Mouse (Mus musculus): ENCODE measurements around the gene Olfr829. TPM values are rescaled to one million over a fixed set of nuclear protein-coding genes. Genes with fewer than 3 reads are reported as not detected.

Olfr829 gene
- not detected in 2 replicates for polyA plus RNA-seq (2015; fragmentation: Nextera tagmentation; extraction: Ambion mirVana)

GRCm38 (mm10) chr9:18854633-18855032, at the start of gene Olfr829:
Olfr829 (plus strand) TSS chr9:18854933.

GRCm38 (mm10) chr9:18819426-18819825, 35.3 kb upstream of the Olfr829 start, which contains the start of gene Olfr828:
Olfr828 (minus strand) TSS chr9:18819526.

GRCm38 (mm10) chr9:18874393-18874792, 19.7 kb downstream of the Olfr829 start, which contains the start of gene Olfr830:
Olfr830 (plus strand) TSS chr9:18874693.

Other genes starting within 250 kb of the Olfr829 start
- gene Muc16, start 180.4 kb upstream of the Olfr829 start, polyA plus RNA-seq (2015; fragmentation: Nextera tagmentation; extraction: Ambion mirVana) = 2.0 and 3.9 TPM in 2 replicates
- not detected in 2 replicates for gene Olfr24, start 90.9 kb upstream of the Olfr829 start, polyA plus RNA-seq (2015; fragmentation: Nextera tagmentation; extraction: Ambion mirVana)
- not detected in 2 replicates for gene Olfr828, start 35.4 kb upstream of the Olfr829 start, polyA plus RNA-seq (2015; fragmentation: Nextera tagmentation; extraction: Ambion mirVana)
- gene Olfr830, start 19.8 kb downstream of the Olfr829 start, polyA plus RNA-seq (2015; fragmentation: Nextera tagmentation; extraction: Ambion mirVana) = not detected in 2 replicates
- not detected in 2 replicates for gene Olfr832, start 82.2 kb downstream of the Olfr829 start, polyA plus RNA-seq (2015; fragmentation: Nextera tagmentation; extraction: Ambion mirVana)
- gene Olfr834, start 133.1 kb downstream of the Olfr829 start, polyA plus RNA-seq (2015; fragmentation: Nextera tagmentation; extraction: Ambion mirVana) = not detected in 2 replicates
- not detected in 2 replicates for gene Olfr835, start 177.8 kb downstream of the Olfr829 start, polyA plus RNA-seq (2015; fragmentation: Nextera tagmentation; extraction: Ambion mirVana)

Data from adrenal gland, postnatal 0 days (tissue).